Comparison of ENCODE assay signal across 8 mouse cellular contexts in genomic region chr11:85844144-85844965, GRCm38 (mm10). TPM values are rescaled to one million over a fixed set of nuclear protein-coding genes. Genes with fewer than 3 reads are reported as not detected.
A peak's percentile ranks its signal among the peaks of the same experiment; 100 is the strongest.
DNase-seq lines count a peak whose midpoint lies in the region; ATAC-seq and TF ChIP-seq lines count a peak whose summit lies in the region.

No protein-coding gene starts in this region.

- peaks cover 78% of the 10 kb centered on the region for H3K27me3 ChIP-seq in embryonic facial prominence, embryonic 10.5 days (replicated peaks; ENCODE audit: low read depth, poor library complexity, severe bottlenecking)
- H3K27me3 ChIP-seq in limb, embryonic 11.5 days (ENCODE audit: control insufficient read depth, insufficient read depth, low read length) = peaks cover 26% of the 10 kb centered on the region
- peaks cover 65% of the 10 kb centered on the region for H3K27me3 ChIP-seq in midbrain, embryonic 11.5 days (ENCODE audit: control insufficient read depth, insufficient read depth, low read length)
- H3K27me3 ChIP-seq in small intestine, adult 2 months (ENCODE audit: control insufficient read depth, insufficient read depth, low read length) = peaks cover 49% of the 10 kb centered on the region

- peak overlapping the region; percentile 70 for H3K4me3 ChIP-seq in embryonic facial prominence, embryonic 10.5 days
- H3K4me3 ChIP-seq in limb, embryonic 11.5 days (ENCODE audit: low read depth, low read length) = peak overlapping the region; percentile 50
- H3K4me3 ChIP-seq in midbrain, embryonic 11.5 days (ENCODE audit: low read depth, low read length) = peak overlapping the region; percentile 46
- H3K4me3 ChIP-seq in small intestine, adult 2 months (ENCODE audit: low read depth, low read length) = peak overlapping the region; percentile 72

- no peaks in the 10 kb centered on the region for H3K9me3 ChIP-seq in embryonic facial prominence, embryonic 10.5 days
- no peaks in the 10 kb centered on the region for H3K9me3 ChIP-seq in limb, embryonic 11.5 days (ENCODE audit: control insufficient read depth, low read length)
- H3K9me3 ChIP-seq in midbrain, embryonic 11.5 days (ENCODE audit: control insufficient read depth, low read length) = no peaks in the 10 kb centered on the region

- peaks cover 57% of the 10 kb centered on the region for H3K4me1 ChIP-seq in embryonic facial prominence, embryonic 10.5 days
- H3K4me1 ChIP-seq in limb, embryonic 11.5 days (ENCODE audit: control insufficient read depth, insufficient read depth, low read length) = peaks cover 21% of the 10 kb centered on the region
- H3K4me1 ChIP-seq in midbrain, embryonic 11.5 days (ENCODE audit: control insufficient read depth, insufficient read depth, low read length) = peaks cover 10% of the 10 kb centered on the region; the same call in 1 of the 2 replicates
- peaks cover 16% of the 10 kb centered on the region for H3K4me1 ChIP-seq in small intestine, adult 2 months (ENCODE audit: control insufficient read depth, insufficient read depth, insufficient read length, low read length)

- H3K27ac ChIP-seq in embryonic facial prominence, embryonic 10.5 days (replicated peaks) = peak overlapping the region; percentile 93
- H3K27ac ChIP-seq in limb, embryonic 11.5 days (replicated peaks; ENCODE audit: low read depth, low read length) = peak overlapping the region; percentile 68; the same call in 1 of the 2 replicates
- H3K27ac ChIP-seq in midbrain, embryonic 11.5 days (ENCODE audit: low read depth, low read length) = no peak overlapping the region
- peak overlapping the region; percentile 46; the same call in 1 of the 2 replicates for H3K27ac ChIP-seq in small intestine, adult 2 months (ENCODE audit: insufficient read depth, low read depth, low read length)

- peaks cover 20% of the 10 kb centered on the region for H3K36me3 ChIP-seq in embryonic facial prominence, embryonic 10.5 days (replicated peaks)
- H3K36me3 ChIP-seq in limb, embryonic 11.5 days (ENCODE audit: control insufficient read depth, insufficient read depth, low read length) = no peaks in the 10 kb centered on the region
- no peaks in the 10 kb centered on the region for H3K36me3 ChIP-seq in midbrain, embryonic 11.5 days (ENCODE audit: control insufficient read depth, insufficient read depth, low read length)
- H3K36me3 ChIP-seq in small intestine, adult 2 months (ENCODE audit: control insufficient read depth, insufficient read depth, low read length) = no peaks in the 10 kb centered on the region

- H3K9ac ChIP-seq in limb, embryonic 11.5 days (ENCODE audit: low read length) = peak overlapping the region; percentile 60
- H3K9ac ChIP-seq in midbrain, embryonic 11.5 days (ENCODE audit: low read length) = peak overlapping the region; percentile 48; the same call in 1 of the 2 replicates

- peak; percentile 72 for TF ChIP-seq CTCF in small intestine, adult 2 months (IDR thresholded peaks at IDR 0.05; ENCODE audit: extremely low read depth, insufficient read length, insufficient replicate concordance, low read depth, low read length)

- no peak; the same call in 1 of the 2 replicates for TF ChIP-seq POLR2A in small intestine, adult 2 months (IDR thresholded peaks at IDR 0.05; ENCODE audit: low read depth, low read length)

- ATAC-seq in granulocyte monocyte progenitor cell, adult 5-6 weeks (replicated peaks; ENCODE audit: poor library complexity, severe bottlenecking) = peak; percentile 50
- peak; percentile 58 for ATAC-seq in limb, embryonic 11.5 days (ENCODE audit: insufficient number of reproducible peaks, low FRiP score, low TSS enrichment, low read depth)
- ATAC-seq in midbrain, embryonic 11.5 days (ENCODE audit: low FRiP score) = peak; percentile 62
- no peak for ATAC-seq in inflammation-experienced regulatory T-cells, adult 6 months

- DNase-seq in adrenal gland, postnatal 14 days = peak; percentile 96
- DNase-seq in embryonic facial prominence, embryonic 10.5 days (ENCODE audit: low spot score) = peak; percentile 93
- DNase-seq in kidney, adult 11 months = peak; percentile 86
- DNase-seq in limb, embryonic 11.5 days (ENCODE audit: low spot score) = peak; percentile 99
- DNase-seq in midbrain, embryonic 11.5 days (ENCODE audit: low spot score, missing footprints) = peak; percentile 98

- H3K4me2 ChIP-seq in limb, embryonic 11.5 days (ENCODE audit: low read depth, severe bottlenecking) = peak overlapping the region; percentile 74
- peak overlapping the region; percentile 82 for H3K4me2 ChIP-seq in midbrain, embryonic 11.5 days

- WGBS in embryonic facial prominence, embryonic 10.5 days = under 1% methylated on average over 54 of the region's 54 CpGs
- WGBS in limb, embryonic 11.5 days = under 1% methylated on average over 54 of the region's 54 CpGs
- under 1% methylated on average over 53 of the region's 54 CpGs for WGBS in midbrain, embryonic 11.5 days
- under 1% methylated on average over 54 of the region's 54 CpGs for WGBS in small intestine, adult 2 months

RNA-seq across cellular contexts. Expression of gene Gm11444, which starts 5.8 kb away (rescaled TPM):
- total RNA-seq in adrenal gland, postnatal 14 days (2021) = not detected in 2 replicates
- polyA plus RNA-seq in embryonic facial prominence, embryonic 10.5 days (2016; fragmentation: Nextera tagmentation; extraction: Ambion mirVana) = not detected in 2 replicates
- not detected in 2 replicates for total RNA-seq in granulocyte monocyte progenitor cell, adult 5-6 weeks (2014; fragmentation: Nextera tagmentation)
- total RNA-seq in granulocyte monocyte progenitor cell, adult 5-6 weeks (2017) = not detected in 2 replicates
- not detected in 2 replicates for polyA plus RNA-seq in limb, embryonic 11.5 days (2014; fragmentation: Nextera tagmentation; extraction: Ambion mirVana)
- polyA plus RNA-seq in midbrain, embryonic 11.5 days (2014; fragmentation: Nextera tagmentation; extraction: Ambion mirVana) = not detected in 2 replicates
- not detected in 2 replicates for polyA plus RNA-seq in small intestine, adult 2 months (2012; rRNA removed)
- not detected for polyA plus RNA-seq in inflammation-experienced regulatory T-cells, adult 6 months (2017; shearing (Covaris generic))

RNA-seq across cellular contexts. Expression of gene Tbx2, which starts 12.0 kb away (rescaled TPM):
- total RNA-seq in adrenal gland, postnatal 14 days (2021) = 26.3 and 28.3 TPM in 2 replicates
- 9.9 and 10.9 TPM in 2 replicates for polyA plus RNA-seq in embryonic facial prominence, embryonic 10.5 days (2016; fragmentation: Nextera tagmentation; extraction: Ambion mirVana)
- 0.11 TPM in 1 of 2 replicates, not detected in the other for total RNA-seq in granulocyte monocyte progenitor cell, adult 5-6 weeks (2014; fragmentation: Nextera tagmentation)
- not detected in 2 replicates for total RNA-seq in granulocyte monocyte progenitor cell, adult 5-6 weeks (2017)
- polyA plus RNA-seq in limb, embryonic 11.5 days (2014; fragmentation: Nextera tagmentation; extraction: Ambion mirVana) = 11.3 and 14.9 TPM in 2 replicates
- 0.32 and 0.79 TPM in 2 replicates for polyA plus RNA-seq in midbrain, embryonic 11.5 days (2014; fragmentation: Nextera tagmentation; extraction: Ambion mirVana)
- 10.2 and 19.7 TPM in 2 replicates for polyA plus RNA-seq in small intestine, adult 2 months (2012; rRNA removed)
- polyA plus RNA-seq in inflammation-experienced regulatory T-cells, adult 6 months (2017; shearing (Covaris generic)) = not detected

RNA-seq across cellular contexts. Expression of gene Tbx4, which starts 41.9 kb away (rescaled TPM):
- total RNA-seq in adrenal gland, postnatal 14 days (2021) = not detected in 2 replicates
- polyA plus RNA-seq in embryonic facial prominence, embryonic 10.5 days (2016; fragmentation: Nextera tagmentation; extraction: Ambion mirVana) = 1.0 and 1.4 TPM in 2 replicates
- total RNA-seq in granulocyte monocyte progenitor cell, adult 5-6 weeks (2014; fragmentation: Nextera tagmentation) = not detected in 2 replicates
- not detected in 2 replicates for total RNA-seq in granulocyte monocyte progenitor cell, adult 5-6 weeks (2017)
- 36.3 and 36.7 TPM in 2 replicates for polyA plus RNA-seq in limb, embryonic 11.5 days (2014; fragmentation: Nextera tagmentation; extraction: Ambion mirVana)
- 0.04 and 0.19 TPM in 2 replicates for polyA plus RNA-seq in midbrain, embryonic 11.5 days (2014; fragmentation: Nextera tagmentation; extraction: Ambion mirVana)
- polyA plus RNA-seq in small intestine, adult 2 months (2012; rRNA removed) = 0.23 and 0.34 TPM in 2 replicates
- not detected for polyA plus RNA-seq in inflammation-experienced regulatory T-cells, adult 6 months (2017; shearing (Covaris generic))

Comparison
In these comparisons a context has a peak if more than half of its experiments do, and no peak if none do; other contexts are left out.
1. RNA of gene Tbx4, which starts 41.9 kb away (polyA plus RNA-seq): 36.3 to 36.7 TPM in limb, embryonic 11.5 days; 1.0 to 1.4 TPM in embryonic facial prominence, embryonic 10.5 days, 0.23 to 0.34 TPM in small intestine, adult 2 months, 0.04 to 0.19 TPM in midbrain, embryonic 11.5 days and not detected in inflammation-experienced regulatory T-cells, adult 6 months; every median in the first group is over 10 times any median in the second.
2. Peak in every context shown above with its lines, with median percentiles within 50 percentile points of each other: DNase-seq and H3K4me3 ChIP-seq.